Mouse (Mus musculus) neural tube, embryonic 10.5 days (tissue): ENCODE data around the gene Spic.
A peak's percentile ranks its signal among the peaks of the same experiment; 100 is the strongest.
"Not testable (repeated sequence)": the region's sequence is repeated elsewhere in the genome, so short reads cannot be mapped to it uniquely, and the experiment has no call there.

Experiments
- DNase-seq: peaks from one replicate; pipeline ENCODE4 v3.0.0-alpha.2; 2017; ENCODE audit warnings: low spot score; ENCODE audit errors: extremely low spot score

Gene Spic

GRCm38 (mm10) chr10:88684925-88685324, at the start of gene Spic:
TSS of gene Spic (minus strand) at chr10:88685015.
- DNase-seq, result no peak

GRCm38 (mm10) chr10:88732309-88732622, 47.5 kb upstream of the Spic start:
- DNase-seq, result no peak

GRCm38 (mm10) chr10:88731496-88732308, 46.9 kb upstream of the Spic start:
- DNase-seq, result no peak

GRCm38 (mm10) chr10:88730571-88731495, 46.0 kb upstream of the Spic start, which contains the start of gene Arl1:
TSS of gene Arl1 (plus strand) at chr10:88730858.
- DNase-seq, result peak; percentile 93

GRCm38 (mm10) chr10:88728166-88728565, 43.4 kb upstream of the Spic start:
- no peak for DNase-seq

GRCm38 (mm10) chr10:88727128-88727527, 42.3 kb upstream of the Spic start:
- peak; percentile 23 for DNase-seq

- DNase-seq, result no peak
These were observed 40.5 kb upstream of the Spic start for GRCm38 (mm10) chr10:88725343-88725742.

GRCm38 (mm10) chr10:88719618-88720017, 34.8 kb upstream of the Spic start:
- no peak for DNase-seq

- no peak for DNase-seq
These were observed 32.9 kb upstream of the Spic start for GRCm38 (mm10) chr10:88717756-88718025.

- DNase-seq, result no peak
These were observed 32.4 kb upstream of the Spic start for GRCm38 (mm10) chr10:88716986-88717755.

- no peak for DNase-seq
These were observed 30.8 kb upstream of the Spic start for GRCm38 (mm10) chr10:88715621-88716020.

- no peak for DNase-seq
These were observed 29.9 kb upstream of the Spic start for GRCm38 (mm10) chr10:88714744-88715143.

GRCm38 (mm10) chr10:88712359-88712758, 27.5 kb upstream of the Spic start:
- no peak for DNase-seq

GRCm38 (mm10) chr10:88708671-88709523, 24.1 kb upstream of the Spic start:
- DNase-seq, result no peak

- no peak for DNase-seq
These were observed 16.1 kb upstream of the Spic start for GRCm38 (mm10) chr10:88700938-88701337.

GRCm38 (mm10) chr10:88682904-88683563, 1.8 kb downstream of the Spic start:
- DNase-seq, result no peak

- DNase-seq, result no peak
These were observed 12.0 kb downstream of the Spic start for GRCm38 (mm10) chr10:88672825-88673224.

GRCm38 (mm10) chr10:88672123-88672522, 12.7 kb downstream of the Spic start:
- DNase-seq, result no peak

- DNase-seq, result no peak
These were observed 15.1 kb downstream of the Spic start for GRCm38 (mm10) chr10:88669719-88670118.

- not testable (repeated sequence) for DNase-seq
These were observed 21.0 kb downstream of the Spic start for GRCm38 (mm10) chr10:88663856-88664255.
